Mouse (Mus musculus) T-cell, adult 2 months (primary cell): ENCODE results near the gene Zfp831.

ENCODE experiments used
- DNase-seq: peaks from one replicate; pipeline ENCODE4 v3.0.0; 2022; ENCODE audit warnings: low spot score

The Zfp831 gene

DNA sequence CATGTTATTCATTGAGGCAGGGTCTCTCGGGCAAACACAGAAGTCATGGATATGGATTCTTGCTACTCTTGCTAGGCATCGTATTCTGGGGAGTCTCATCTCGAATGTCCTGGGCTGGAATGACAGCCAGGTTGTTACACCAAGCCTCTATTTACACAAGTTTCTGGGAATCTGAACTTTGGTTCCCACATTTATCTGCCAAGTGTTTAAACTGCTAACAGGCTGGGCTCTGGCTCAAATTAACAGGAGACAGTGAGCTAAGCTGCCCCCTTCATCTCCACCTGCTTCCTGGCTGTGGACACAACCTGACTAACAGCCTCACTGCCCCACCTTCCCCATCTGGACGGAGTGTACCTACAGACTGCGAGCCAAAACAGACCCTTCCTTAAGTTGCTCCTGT lies 88.6 kb downstream of the Zfp831 start:
- DNase-seq: no peak

DNA sequence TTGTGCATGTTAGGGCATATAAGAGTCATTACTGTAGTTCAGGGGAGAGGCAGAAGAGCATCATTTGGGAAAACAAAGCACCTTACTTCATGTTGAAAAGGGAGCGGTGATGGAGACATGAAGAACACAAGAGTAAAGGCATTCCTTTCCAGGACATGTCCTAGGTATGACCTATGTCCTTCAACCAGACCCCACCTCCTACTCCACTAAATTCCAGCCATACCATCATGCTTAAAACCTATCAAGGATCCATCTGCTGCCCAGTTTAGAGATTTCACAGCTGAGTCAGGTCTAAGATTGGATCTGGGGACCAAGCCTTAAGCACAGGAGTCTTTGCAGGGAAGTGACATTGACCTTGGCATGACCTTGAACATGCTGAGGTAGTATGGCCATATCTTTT lies 91.9 kb downstream of the Zfp831 start:
- DNase-seq: no peak

DNA sequence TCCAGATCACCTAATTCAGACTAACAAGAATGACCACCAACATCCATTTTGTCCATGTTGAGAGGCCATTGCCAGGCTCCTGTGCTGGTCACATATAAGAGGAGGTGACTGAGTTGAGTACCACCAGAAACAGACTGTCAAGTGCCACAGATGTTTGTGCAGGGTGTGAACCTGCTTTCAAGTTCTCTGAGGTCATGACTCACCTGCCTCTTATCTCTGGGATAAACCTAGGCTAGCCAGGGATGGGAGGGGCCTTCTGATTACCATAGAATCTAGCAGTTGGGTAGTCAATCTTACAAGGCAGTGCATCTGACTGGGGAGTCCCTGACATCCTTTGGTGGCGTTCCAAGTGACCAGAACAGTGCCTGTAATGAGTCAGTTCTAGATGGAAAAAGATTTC lies 103.8 kb downstream of the Zfp831 start:
- no peak for DNase-seq

DNA sequence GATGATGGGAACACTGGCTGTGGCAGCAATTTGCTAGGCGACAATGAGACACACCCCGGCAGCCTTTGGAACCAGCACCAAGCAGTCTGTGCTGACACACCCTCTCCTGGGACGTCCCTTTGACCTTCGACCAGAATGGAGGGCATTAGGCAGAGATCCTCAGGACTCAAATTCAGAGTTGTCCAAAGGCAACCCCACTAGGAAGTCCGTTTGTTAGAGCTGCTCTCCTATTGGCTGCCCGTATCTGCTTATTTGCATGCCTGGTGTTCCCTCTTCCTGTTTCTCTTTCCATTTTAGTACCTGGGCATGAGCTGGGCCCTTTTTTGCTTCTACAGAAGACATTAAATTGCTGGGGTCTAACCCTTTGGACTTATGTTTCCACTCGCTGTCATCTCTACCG lies 105.0 kb downstream of the Zfp831 start:
- DNase-seq: no peak

- no peak for DNase-seq
Measured at GRCm38 (mm10) chr2:174753197-174753596, 109.9 kb downstream of the Zfp831 start.

GRCm38 (mm10) chr2:174754231-174754630 lies 110.9 kb downstream of the Zfp831 start:
- DNase-seq: no peak

DNA sequence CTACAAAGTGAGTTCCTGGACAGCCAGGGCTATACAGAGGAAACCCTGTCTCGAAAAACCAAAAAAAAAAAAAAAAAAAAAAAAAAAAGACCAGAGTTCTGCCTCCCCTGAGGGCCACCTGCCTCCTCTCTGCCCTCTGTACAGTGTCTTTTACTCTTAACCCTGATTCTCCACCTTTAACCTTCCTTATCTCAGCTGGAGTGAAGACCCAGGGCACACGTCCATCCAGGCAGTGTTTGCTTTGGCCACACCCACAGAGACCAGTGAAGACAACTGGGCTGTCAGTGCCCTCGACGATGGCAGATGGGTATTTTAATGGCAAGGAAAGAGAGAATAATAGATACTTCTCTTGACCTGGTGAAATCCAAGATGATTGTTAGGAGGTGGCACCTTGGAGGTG lies 115.9 kb downstream of the Zfp831 start:
- no peak for DNase-seq
